Mouse (Mus musculus) thymus, adult 2 months (tissue): ENCODE measurements around the gene Mapk1ip1.

Source experiments
- CTCF ChIP-seq: fragments of 200-500 bp; IDR thresholded peaks from 2 replicates; pipeline ENCODE4 v1.5.1; 2012; ENCODE audit warnings: mild to moderate bottlenecking, control low read depth, low read length, moderate library complexity, borderline replicate concordance; ENCODE audit not compliant: control insufficient read depth, poor library complexity, insufficient read depth; ENCODE audit errors: extremely low read depth
- POLR2A ChIP-seq: fragments of 200-500 bp; IDR thresholded peaks from 2 replicates; pipeline ENCODE4 v1.6.1; 2012; ENCODE audit warnings: mild to moderate bottlenecking, low read length, control low read depth, moderate library complexity; ENCODE audit not compliant: control insufficient read depth, poor library complexity, insufficient read depth; ENCODE audit errors: extremely low read depth

DNA sequence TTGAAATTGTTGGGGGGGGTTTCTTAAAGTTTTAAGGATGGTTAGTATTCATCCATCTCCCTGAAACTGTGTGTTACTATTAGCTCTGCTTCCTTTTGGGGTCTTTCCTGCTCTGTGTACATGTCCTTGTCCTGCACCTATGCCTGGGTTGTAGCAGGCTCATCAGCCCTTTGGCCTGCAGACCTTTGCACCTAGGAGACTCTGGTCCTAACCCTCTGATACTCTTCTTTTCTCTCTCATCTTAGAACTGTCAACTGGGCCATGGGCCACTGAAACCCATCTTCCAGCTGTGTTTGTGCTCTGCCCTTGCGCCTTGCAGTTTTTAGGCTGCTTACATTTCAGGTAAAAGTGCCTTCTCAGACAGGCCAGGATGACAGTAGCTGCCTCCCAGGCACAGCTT is 18.7 kb upstream of the Mapk1ip1 start:
- TF ChIP-seq POLR2A (no peak), CTCF (no peak)
